Mouse (Mus musculus) G1E (cell line): Measurements from ENCODE around the gene Ephx4.

Source experiments
- CTCF ChIP-seq: IDR thresholded peaks from 2 replicates; pipeline ENCODE4 v1.5.1; 2012; ENCODE audit warnings: low read depth, low read length, inconsistent platforms, mixed read lengths
- GATA1 ChIP-seq: IDR thresholded peaks from 2 replicates; pipeline ENCODE4 v1.6.1; 2012; ENCODE audit warnings: borderline replicate concordance, low read length, inconsistent platforms, mixed read lengths

- TF ChIP-seq GATA1 (no peak), CTCF (no peak)
Measured at GRCm38 (mm10) chr5:107411326-107411725, 8.8 kb downstream of the Ephx4 start.
